Comparison of ENCODE assay signal across 8 mouse cellular contexts in the genomic region with DNA sequence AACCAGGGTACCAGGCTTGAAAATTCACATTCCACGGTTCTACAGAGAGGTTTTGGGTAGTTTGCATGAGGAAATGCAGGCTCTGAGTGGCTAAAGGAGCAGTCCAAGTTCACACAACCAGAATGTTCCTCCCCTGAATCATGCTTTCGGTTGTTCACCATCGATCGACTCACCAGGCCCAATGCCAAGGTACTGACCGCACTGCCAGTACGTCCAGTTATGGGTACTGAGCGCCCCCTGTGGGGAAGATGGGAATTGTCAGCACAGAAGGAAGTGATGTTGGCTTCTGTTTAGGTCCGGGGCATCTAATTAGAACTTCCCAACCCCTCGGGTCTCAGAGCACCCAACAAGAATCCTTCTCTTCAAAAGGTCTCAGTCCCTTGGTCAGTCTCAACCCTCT. TPM values are rescaled to one million over a fixed set of nuclear protein-coding genes. Genes with fewer than 3 reads are reported as not detected.
DNase-seq lines count a peak whose midpoint lies in the region; ATAC-seq and TF ChIP-seq lines count a peak whose summit lies in the region.

No protein-coding gene starts in this region.

- H3K27me3 ChIP-seq in heart, embryonic 10.5 days (ENCODE audit: insufficient read depth, poor library complexity, severe bottlenecking): no peaks in the 10 kb centered on the region
- H3K27me3 ChIP-seq in kidney, embryonic 16.5 days (ENCODE audit: insufficient read depth, low read length): no peaks in the 10 kb centered on the region
- H3K27me3 ChIP-seq in limb, embryonic 14.5 days (ENCODE audit: control insufficient read depth, insufficient read depth, low read length): no peaks in the 10 kb centered on the region
- H3K27me3 ChIP-seq in splenic B cell, adult 2 months (ENCODE audit: control insufficient read depth, insufficient read depth, low read length, poor library complexity, severe bottlenecking): no peaks in the 10 kb centered on the region

- H3K36me3 ChIP-seq in heart, embryonic 10.5 days: peaks cover 8% of the 10 kb centered on the region; the same call in 1 of the 2 replicates
- H3K36me3 ChIP-seq in kidney, embryonic 16.5 days (ENCODE audit: insufficient read depth, low read length): 0 out of 2 replicates have a peak, but pooled peaks cover 9% of the 10 kb centered on the region
- peaks cover 14% of the 10 kb centered on the region; the same call in 1 of the 2 replicates for H3K36me3 ChIP-seq in limb, embryonic 14.5 days (ENCODE audit: control insufficient read depth, insufficient read depth, low read length)
- H3K36me3 ChIP-seq in splenic B cell, adult 2 months (ENCODE audit: control insufficient read depth, insufficient read depth, low read length, poor library complexity, severe bottlenecking): no peaks in the 10 kb centered on the region

- H3K4me3 ChIP-seq in bone marrow, adult 2 months (replicated peaks; ENCODE audit: control insufficient read depth, low read depth, low read length): no peak overlapping the region
- no peak overlapping the region for H3K4me3 ChIP-seq in embryonic fibroblast, embryonic 13.5 days (ENCODE audit: insufficient read depth, low read length)
- peak overlapping the region; percentile 45 for H3K4me3 ChIP-seq in heart, embryonic 10.5 days
- no peak overlapping the region for H3K4me3 ChIP-seq in kidney, embryonic 16.5 days (ENCODE audit: low read length)
- no peak overlapping the region for H3K4me3 ChIP-seq in limb, embryonic 14.5 days (replicated peaks; ENCODE audit: low read length)

- H3K9me3 ChIP-seq in heart, embryonic 10.5 days: no peaks in the 10 kb centered on the region
- H3K9me3 ChIP-seq in kidney, embryonic 16.5 days (ENCODE audit: low read length): no peaks in the 10 kb centered on the region
- no peaks in the 10 kb centered on the region for H3K9me3 ChIP-seq in limb, embryonic 14.5 days (ENCODE audit: control insufficient read depth, low read length)

- peak overlapping the region; percentile 22 for H3K4me2 ChIP-seq in kidney, embryonic 16.5 days (replicated peaks; ENCODE audit: low read depth, low read length)
- peak overlapping the region; percentile 34 for H3K4me2 ChIP-seq in limb, embryonic 14.5 days (replicated peaks; ENCODE audit: low read depth, low read length, severe bottlenecking)

- no peaks in the 10 kb centered on the region; the same call in 1 of the 2 replicates for H3K4me1 ChIP-seq in bone marrow, adult 2 months (ENCODE audit: control insufficient read depth, insufficient read depth, low read length)
- no peaks in the 10 kb centered on the region for H3K4me1 ChIP-seq in embryonic fibroblast, embryonic 13.5 days (ENCODE audit: control insufficient read depth, insufficient read depth, low read length)
- H3K4me1 ChIP-seq in heart, embryonic 10.5 days: peaks cover 19% of the 10 kb centered on the region
- peaks cover 14% of the 10 kb centered on the region for H3K4me1 ChIP-seq in kidney, embryonic 16.5 days (ENCODE audit: insufficient read depth, low read length)
- peaks cover 11% of the 10 kb centered on the region for H3K4me1 ChIP-seq in limb, embryonic 14.5 days (ENCODE audit: control insufficient read depth, insufficient read depth, low read length)

- ATAC-seq in kidney, embryonic 16.5 days (ENCODE audit: low FRiP score, low TSS enrichment): peak; percentile 28; the same call in 1 of the 2 replicates
- no peak for ATAC-seq in limb, embryonic 14.5 days (ENCODE audit: low FRiP score, low read depth)

- TF ChIP-seq CTCF in bone marrow, adult 2 months (IDR thresholded peaks at IDR 0.05; ENCODE audit: control insufficient read depth, insufficient read depth, low read length): peak; percentile 80
- TF ChIP-seq CTCF in embryonic fibroblast, embryonic 13.5 days (IDR thresholded peaks at IDR 0.05; ENCODE audit: borderline replicate concordance, insufficient read depth, low read length): peak; percentile 90

- peak; percentile 72 for DNase-seq in A20 (ENCODE audit: low read depth, low spot score)
- DNase-seq in heart, embryonic 10.5 days (ENCODE audit: low spot score): no peak
- DNase-seq in limb, embryonic 14.5 days (ENCODE audit: low spot score): peak; percentile 80
- peak; percentile 76 to 77 for DNase-seq in natural killer cell, adult 2 months (ENCODE audit: low spot score in 2 of 2)
- DNase-seq in splenic B cell, adult 2 months (ENCODE audit: low read depth, low spot score): peak; percentile 69

- no peak overlapping the region for H3K27ac ChIP-seq in bone marrow, adult 2 months (ENCODE audit: control insufficient read depth, insufficient read depth, low read depth, low read length, poor library complexity)
- H3K27ac ChIP-seq in embryonic fibroblast, embryonic 13.5 days (ENCODE audit: insufficient read depth, low read length): peak overlapping the region; percentile 73
- H3K27ac ChIP-seq in heart, embryonic 10.5 days: no peak overlapping the region
- no peak overlapping the region for H3K27ac ChIP-seq in kidney, embryonic 16.5 days (ENCODE audit: low read length)
- no peak overlapping the region for H3K27ac ChIP-seq in limb, embryonic 14.5 days (replicated peaks; ENCODE audit: low read depth, low read length)

- TF ChIP-seq POLR2A in bone marrow, adult 2 months (IDR thresholded peaks at IDR 0.05; ENCODE audit: borderline replicate concordance, control insufficient read depth, low read depth, low read length): no peak
- TF ChIP-seq POLR2A in embryonic fibroblast, embryonic 13.5 days (IDR thresholded peaks at IDR 0.05; ENCODE audit: low read depth, low read length): no peak
- no peak for TF ChIP-seq POLR2A in limb, embryonic 14.5 days (IDR thresholded peaks at IDR 0.05; ENCODE audit: borderline replicate concordance, extremely low read depth, insufficient read depth, insufficient read length)

- WGBS in bone marrow, adult 2 months: 8% methylated on average over 9 of the region's 9 CpGs
- WGBS in heart, embryonic 10.5 days: 46% methylated on average over 9 of the region's 9 CpGs
- WGBS in kidney, embryonic 16.5 days: 26% methylated on average over 9 of the region's 9 CpGs
- 29% methylated on average over 9 of the region's 9 CpGs for WGBS in limb, embryonic 14.5 days

- H3K9ac ChIP-seq in kidney, embryonic 16.5 days (replicated peaks; ENCODE audit: low read length): no peak overlapping the region; the same call in 1 of the 2 replicates
- H3K9ac ChIP-seq in limb, embryonic 14.5 days (ENCODE audit: low read depth, low read length, severe bottlenecking): no peak overlapping the region

RNA-seq across cellular contexts. Expression of a gene that starts 5.1 kb away (rescaled TPM):
- polyA plus RNA-seq in bone marrow, adult 2 months (2011; ENCODE audit: insufficient read depth, insufficient read length, low replicate concordance, missing spikeins): 1.4 and 2.3 TPM in 2 replicates
- polyA plus RNA-seq in embryonic fibroblast, embryonic 13.5 days (2011; ENCODE audit: insufficient read length, low read depth, missing spikeins): 4.1 and 5.5 TPM in 2 replicates
- polyA plus RNA-seq in heart, embryonic 10.5 days (2016; fragmentation: Nextera tagmentation; extraction: Ambion mirVana): 3.2 and 6.9 TPM in 2 replicates
- 4.3 and 6.1 TPM in 2 replicates for polyA plus RNA-seq in kidney, embryonic 16.5 days (2015; fragmentation: Nextera tagmentation; extraction: Ambion mirVana)
- polyA plus RNA-seq in limb, embryonic 14.5 days (2012; rRNA removed): 11.5 and 12.9 TPM in 2 replicates
- 2.2 and 3.9 TPM in 2 replicates for polyA plus RNA-seq in limb, embryonic 14.5 days (2014; fragmentation: Nextera tagmentation; extraction: Ambion mirVana)

RNA-seq across cellular contexts. Expression of a gene that starts 20.9 kb away (rescaled TPM):
- 0.97 TPM in 1 of 2 replicates, not detected in the other for polyA plus RNA-seq in bone marrow, adult 2 months (2011; ENCODE audit: insufficient read depth, insufficient read length, low replicate concordance, missing spikeins)
- not detected in 2 replicates for polyA plus RNA-seq in embryonic fibroblast, embryonic 13.5 days (2011; ENCODE audit: insufficient read length, low read depth, missing spikeins)
- 0.11 and 0.28 TPM in 2 replicates for polyA plus RNA-seq in heart, embryonic 10.5 days (2016; fragmentation: Nextera tagmentation; extraction: Ambion mirVana)
- polyA plus RNA-seq in kidney, embryonic 16.5 days (2015; fragmentation: Nextera tagmentation; extraction: Ambion mirVana): 0.58 and 0.64 TPM in 2 replicates
- polyA plus RNA-seq in limb, embryonic 14.5 days (2012; rRNA removed): 29.5 and 47.5 TPM in 2 replicates
- 17.0 and 18.2 TPM in 2 replicates for polyA plus RNA-seq in limb, embryonic 14.5 days (2014; fragmentation: Nextera tagmentation; extraction: Ambion mirVana)

RNA-seq across cellular contexts. Expression of a gene that starts 22.4 kb away (rescaled TPM):
- polyA plus RNA-seq in bone marrow, adult 2 months (2011; ENCODE audit: insufficient read depth, insufficient read length, low replicate concordance, missing spikeins): 3.4 TPM in 1 of 2 replicates, not detected in the other
- 1.6 and 2.0 TPM in 2 replicates for polyA plus RNA-seq in embryonic fibroblast, embryonic 13.5 days (2011; ENCODE audit: insufficient read length, low read depth, missing spikeins)
- polyA plus RNA-seq in heart, embryonic 10.5 days (2016; fragmentation: Nextera tagmentation; extraction: Ambion mirVana): 9.3 and 12.5 TPM in 2 replicates
- polyA plus RNA-seq in kidney, embryonic 16.5 days (2015; fragmentation: Nextera tagmentation; extraction: Ambion mirVana): 4.3 and 5.1 TPM in 2 replicates
- 2.5 and 2.6 TPM in 2 replicates for polyA plus RNA-seq in limb, embryonic 14.5 days (2012; rRNA removed)
- polyA plus RNA-seq in limb, embryonic 14.5 days (2014; fragmentation: Nextera tagmentation; extraction: Ambion mirVana): 1.2 and 1.5 TPM in 2 replicates

RNA-seq across cellular contexts. Expression of a gene that starts 44.2 kb away (rescaled TPM):
- polyA plus RNA-seq in bone marrow, adult 2 months (2011; ENCODE audit: insufficient read depth, insufficient read length, low replicate concordance, missing spikeins): not detected in 2 replicates
- 0.53 and 1.4 TPM in 2 replicates for polyA plus RNA-seq in embryonic fibroblast, embryonic 13.5 days (2011; ENCODE audit: insufficient read length, low read depth, missing spikeins)
- polyA plus RNA-seq in heart, embryonic 10.5 days (2016; fragmentation: Nextera tagmentation; extraction: Ambion mirVana): 7.7 and 14.2 TPM in 2 replicates
- polyA plus RNA-seq in kidney, embryonic 16.5 days (2015; fragmentation: Nextera tagmentation; extraction: Ambion mirVana): 23.4 and 28.2 TPM in 2 replicates
- polyA plus RNA-seq in limb, embryonic 14.5 days (2012; rRNA removed): 3.0 and 3.6 TPM in 2 replicates
- 3.5 and 4.3 TPM in 2 replicates for polyA plus RNA-seq in limb, embryonic 14.5 days (2014; fragmentation: Nextera tagmentation; extraction: Ambion mirVana)

RNA-seq across cellular contexts. Expression of a gene that starts 57.7 kb away (rescaled TPM):
- polyA plus RNA-seq in bone marrow, adult 2 months (2011; ENCODE audit: insufficient read depth, insufficient read length, low replicate concordance, missing spikeins): 5.9 and 13.6 TPM in 2 replicates
- polyA plus RNA-seq in embryonic fibroblast, embryonic 13.5 days (2011; ENCODE audit: insufficient read length, low read depth, missing spikeins): 13.8 and 19.4 TPM in 2 replicates
- polyA plus RNA-seq in heart, embryonic 10.5 days (2016; fragmentation: Nextera tagmentation; extraction: Ambion mirVana): 2.8 and 4.1 TPM in 2 replicates
- 7.9 and 9.1 TPM in 2 replicates for polyA plus RNA-seq in kidney, embryonic 16.5 days (2015; fragmentation: Nextera tagmentation; extraction: Ambion mirVana)
- 36.3 and 43.2 TPM in 2 replicates for polyA plus RNA-seq in limb, embryonic 14.5 days (2012; rRNA removed)
- 9.5 and 10.7 TPM in 2 replicates for polyA plus RNA-seq in limb, embryonic 14.5 days (2014; fragmentation: Nextera tagmentation; extraction: Ambion mirVana)
